Mouse (Mus musculus): Measurements from ENCODE around the gene Lefty2. TPM values are rescaled to one million over a fixed set of nuclear protein-coding genes. Genes with fewer than 3 reads are reported as not detected.
"Not testable (repeated sequence)": the region's sequence is repeated elsewhere in the genome, so short reads cannot be mapped to it uniquely, and the experiment has no call there.

Gene Lefty2
- total RNA-seq, 2 experiments from 2014 or later: 0.61 to 0.84 TPM

GRCm38 (mm10) chr1:180917053-180917452 lies 24.1 kb downstream of the Lefty2 start:
- DNase-seq (ENCODE audit: extremely low spot score in 1 of 2, low spot score in 2 of 2): no peak
- intact Hi-C loops (cut with DNase I): no loop called here
- no peak for TF ChIP-seq CTCF (IDR thresholded peaks at IDR 0.05)
- Histone ChIP-seq H3K27ac (no peak overlapping the region), H3K4me3 (no peak overlapping the region)

DNA sequence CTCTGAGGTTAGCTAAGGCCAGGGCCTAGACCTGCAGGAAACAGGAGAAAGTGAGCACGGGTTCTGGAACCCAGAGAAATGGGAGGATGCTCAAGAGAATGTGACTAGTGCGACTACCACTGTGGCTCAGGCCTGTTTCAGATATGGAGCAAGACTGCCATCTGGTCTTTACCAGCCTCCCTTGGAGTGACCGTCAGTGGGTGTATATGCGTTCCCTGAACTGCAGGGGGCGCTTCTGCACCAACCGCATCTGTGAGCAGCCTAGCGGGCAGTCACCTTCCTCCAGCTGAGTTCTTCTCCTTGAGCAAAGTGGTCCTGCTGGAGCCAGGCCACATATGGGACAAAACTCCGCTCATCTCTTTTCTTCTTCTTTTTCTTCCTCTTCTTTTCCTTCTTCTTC lies 26.8 kb downstream of the Lefty2 start:
- TF ChIP-seq CTCF (IDR thresholded peaks at IDR 0.05): peak; percentile 35
- no peak overlapping the region for H3K4me3 ChIP-seq
- no peak overlapping the region for H3K27ac ChIP-seq
- intact Hi-C loops (cut with DNase I): no loop called here
- DNase-seq (ENCODE audit: extremely low spot score in 1 of 2, low spot score in 2 of 2): no peak

DNA sequence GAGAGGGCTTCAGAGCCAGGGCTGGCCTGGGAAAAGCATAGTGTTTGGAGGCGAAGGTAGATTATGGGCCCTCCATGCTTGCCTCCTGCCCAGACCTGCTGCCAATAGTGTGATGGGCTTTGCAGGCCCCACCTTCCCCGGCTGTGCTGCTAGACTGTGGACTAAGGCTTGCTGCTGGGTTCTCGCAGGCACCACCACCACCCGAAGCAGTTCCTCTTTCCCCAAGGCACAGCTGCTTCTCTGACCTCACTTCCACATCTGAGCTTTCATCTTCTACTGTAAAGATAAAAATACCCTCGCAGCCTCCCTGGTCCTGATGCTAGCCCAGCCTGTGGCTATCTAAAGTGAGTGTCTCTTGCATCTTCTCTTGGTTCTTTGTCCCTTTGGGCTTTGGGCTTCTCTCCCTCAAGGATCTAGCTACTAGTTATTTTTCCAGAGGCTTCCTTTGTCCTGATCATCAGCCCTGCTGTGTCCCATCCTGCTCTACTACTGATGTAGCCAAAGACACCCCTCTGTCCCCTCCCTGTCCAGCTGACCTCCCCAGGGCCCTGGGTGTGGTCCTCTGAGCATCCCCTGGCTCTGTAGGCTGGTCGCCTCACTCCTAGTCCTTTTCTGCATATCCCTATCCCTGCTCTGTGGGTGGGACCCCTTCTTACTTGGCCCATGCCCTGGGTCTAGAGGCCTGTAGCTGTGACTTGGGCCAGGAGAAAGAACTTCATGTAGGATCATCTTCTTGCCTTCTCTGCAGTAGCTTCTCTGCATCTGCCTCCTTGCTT lies 29.6 kb downstream of the Lefty2 start:
- TF ChIP-seq CTCF (IDR thresholded peaks at IDR 0.05): no peak
- Histone ChIP-seq H3K27ac (no peak overlapping the region), H3K4me3 (no peak overlapping the region)
- intact Hi-C loops (cut with DNase I): no loop called here
- DNase-seq (ENCODE audit: extremely low spot score in 1 of 2, low spot score in 2 of 2): no peak

DNA sequence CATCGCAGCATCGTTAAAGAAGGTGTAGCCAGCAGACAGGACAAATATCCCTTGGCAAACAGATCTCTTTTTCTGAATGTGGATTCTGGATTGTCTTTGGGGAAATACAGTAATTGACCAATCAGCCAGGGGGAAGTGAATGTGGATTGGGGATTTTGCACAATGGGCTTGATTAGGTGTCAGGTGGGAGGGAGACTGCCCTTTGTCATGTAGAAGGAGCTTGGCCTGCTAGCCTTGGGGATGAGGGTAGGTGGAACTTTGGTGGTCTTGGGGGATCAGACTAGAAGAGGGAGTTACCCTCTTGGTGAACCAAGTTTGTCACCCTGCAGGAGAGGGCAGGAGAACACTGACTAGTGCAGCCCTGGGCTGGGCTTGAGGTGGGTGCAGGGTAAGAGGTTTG lies 31.8 kb downstream of the Lefty2 start:
- TF ChIP-seq CTCF (IDR thresholded peaks at IDR 0.05): no peak
- no peak overlapping the region for H3K4me3 ChIP-seq
- H3K27ac ChIP-seq: no peak overlapping the region
- intact Hi-C loops (cut with DNase I): no loop called here
- no peak for DNase-seq (ENCODE audit: extremely low spot score in 1 of 2, low spot score in 2 of 2)

- H3K4me3 ChIP-seq: no peak overlapping the region
- no peak overlapping the region for H3K27ac ChIP-seq
- no peak for DNase-seq (ENCODE audit: extremely low spot score in 1 of 2, low spot score in 2 of 2)
- intact Hi-C loops (cut with DNase I): no loop called here
- TF ChIP-seq CTCF (IDR thresholded peaks at IDR 0.05): no peak
These were observed 33.4 kb downstream of the Lefty2 start for GRCm38 (mm10) chr1:180926286-180926685.

- H3K4me3 ChIP-seq: no peak overlapping the region
- no peak for DNase-seq (ENCODE audit: extremely low spot score in 1 of 2, low spot score in 2 of 2)
- no peak overlapping the region for H3K27ac ChIP-seq
- intact Hi-C loops (cut with DNase I): no loop called here
- no peak for TF ChIP-seq CTCF (IDR thresholded peaks at IDR 0.05)
These were observed 36.7 kb downstream of the Lefty2 start for GRCm38 (mm10) chr1:180929599-180929998.

- no peak for DNase-seq (ENCODE audit: extremely low spot score in 1 of 2, low spot score in 2 of 2)
- H3K4me3 ChIP-seq: no peak overlapping the region
- intact Hi-C loops (cut with DNase I): no loop called here
- no peak for TF ChIP-seq CTCF (IDR thresholded peaks at IDR 0.05)
- no peak overlapping the region for H3K27ac ChIP-seq
These were observed 38.2 kb downstream of the Lefty2 start for GRCm38 (mm10) chr1:180931106-180931505.

DNA sequence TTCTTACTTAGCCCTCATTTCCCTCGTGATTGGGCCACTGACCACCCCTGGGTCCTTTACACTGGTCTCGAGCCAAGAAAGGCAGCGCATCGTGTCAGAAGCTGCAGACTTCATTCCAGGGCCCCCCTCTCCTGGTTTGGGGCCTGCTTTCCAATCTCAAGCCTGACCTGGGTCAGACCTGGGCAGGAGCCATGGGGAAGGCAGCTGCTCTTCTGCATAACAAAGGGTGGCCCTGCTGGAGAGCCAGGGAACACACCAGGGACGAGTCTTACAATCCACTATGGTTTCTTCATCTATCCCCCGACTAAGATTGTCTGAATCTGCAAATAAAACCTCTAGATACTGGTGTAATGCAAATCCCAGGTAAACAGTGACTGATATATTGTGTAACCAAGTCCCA lies 40.8 kb downstream of the Lefty2 start:
- no peak overlapping the region for H3K27ac ChIP-seq
- DNase-seq (ENCODE audit: extremely low spot score in 1 of 2, low spot score in 2 of 2): no peak
- intact Hi-C loops (cut with DNase I): no loop called here
- no peak; the same call in 1 of the 2 replicates for TF ChIP-seq CTCF (IDR thresholded peaks at IDR 0.05)
- H3K4me3 ChIP-seq: no peak overlapping the region

- DNase-seq (ENCODE audit: extremely low spot score in 1 of 2, low spot score in 2 of 2): no peak
- TF ChIP-seq CTCF (IDR thresholded peaks at IDR 0.05): no peak
- H3K27ac ChIP-seq: no peak within 1 kb of the TSS
- H3K4me3 ChIP-seq: no peak within 1 kb of the TSS
- intact Hi-C loops (cut with DNase I): no loop called here
These were observed 41.8 kb downstream of the Lefty2 start, which contains the start of gene Lefty1 for GRCm38 (mm10) chr1:180934467-180935419. Gene Lefty1 (plus strand): TSS chr1:180935022.

- intact Hi-C loops (cut with DNase I); H3K4me3 ChIP-seq; DNase-seq (ENCODE audit: extremely low spot score in 1 of 2, low spot score in 2 of 2); H3K27ac ChIP-seq: not testable (repeated sequence)
These were observed 43.9 kb downstream of the Lefty2 start for GRCm38 (mm10) chr1:180936610-180937398.

GRCm38 (mm10) chr1:180937631-180938030 lies 44.7 kb downstream of the Lefty2 start:
- H3K4me3 ChIP-seq; H3K27ac ChIP-seq; intact Hi-C loops (cut with DNase I); DNase-seq (ENCODE audit: extremely low spot score in 1 of 2, low spot score in 2 of 2): not testable (repeated sequence)

- DNase-seq (ENCODE audit: extremely low spot score in 1 of 2, low spot score in 2 of 2); H3K27ac ChIP-seq; H3K4me3 ChIP-seq; intact Hi-C loops (cut with DNase I): not testable (repeated sequence)
These were observed 45.9 kb downstream of the Lefty2 start for GRCm38 (mm10) chr1:180938781-180939180.
